Mouse (Mus musculus) hindbrain, embryonic 12.5 days (tissue): ENCODE results near the gene Plekhm1. TPM values are rescaled to one million over a fixed set of nuclear protein-coding genes. Genes with fewer than 3 reads are reported as not detected.
"Not testable (repeated sequence)": the region's sequence is repeated elsewhere in the genome, so short reads cannot be mapped to it uniquely, and the experiment has no call there.

Experiments used
- ATAC-seq: fragments of 200-750 bp; cut with Nextera tagmentation; 2 replicates; pipeline ENCODE4 v1.8.0; 2017; ENCODE audit warnings: moderate TSS enrichment; ENCODE audit not compliant: low FRiP score
- H3K27ac ChIP-seq: fragments of 300-500 bp; sonication (generic); 2 replicates; pipeline ENCODE4 v1.5.1; 2016; ENCODE audit warnings: mild to moderate bottlenecking
- H3K27me3 ChIP-seq: fragments of 300-500 bp; sonication (generic); 2 replicates; pipeline ENCODE4 v1.6.1; 2016; ENCODE audit warnings: mild to moderate bottlenecking
- H3K36me3 ChIP-seq: fragments of 300-500 bp; sonication (generic); 2 replicates; pipeline ENCODE4 v1.6.1; 2016; ENCODE audit warnings: mild to moderate bottlenecking
- H3K4me1 ChIP-seq: fragments of 300-500 bp; sonication (generic); 2 replicates; pipeline ENCODE4 v1.6.1; 2016
- H3K4me2 ChIP-seq: fragments of 300-500 bp; sonication (generic); replicated peaks from 2 replicates; pipeline ENCODE4 v1.6.1; 2016; ENCODE audit warnings: mild to moderate bottlenecking
- H3K4me3 ChIP-seq: fragments of 300-500 bp; sonication (generic); 2 replicates; pipeline ENCODE4 v1.5.1; 2016; ENCODE audit warnings: mild to moderate bottlenecking
- H3K9ac ChIP-seq: fragments of 300-500 bp; sonication (generic); 2 replicates; pipeline ENCODE4 v1.6.1; 2016; ENCODE audit warnings: mild to moderate bottlenecking, moderate library complexity
- H3K9me3 ChIP-seq: fragments of 300-500 bp; sonication (generic); replicated peaks from 2 replicates; pipeline ENCODE4 v1.6.1; 2016; ENCODE audit warnings: mild to moderate bottlenecking
- WGBS: fragments of 180-500 bp; shearing (Covaris S2); methylation state at CpG from one replicate; pipeline ENCODE4 v1.1.7; 2016; 5-methylcytosine and 5-hydroxymethylcytosine counted together
- polyA plus RNA-seq: library from polyadenylated mRNA; unstranded; fragments of >200 nt; fragmentation: Nextera tagmentation; extraction: Ambion mirVana; gene quantifications from 2 replicates; pipeline ENCODE4 v1.2.1, GENCODE M21; 2016

Plekhm1 gene
- polyA plus RNA-seq, 1 experiment from 2014 or later, result 11.5 TPM

- no peaks in the 10 kb centered on the region for H3K36me3 ChIP-seq
Observed at GRCm38 (mm10) chr11:103333719-103334398, 78.6 kb downstream of the Plekhm1 start.

GRCm38 (mm10) chr11:103332890-103333651, 79.4 kb downstream of the Plekhm1 start:
- H3K27ac ChIP-seq, result no peak overlapping the region
- H3K4me1 ChIP-seq, result peaks cover 14% of the 10 kb centered on the region
- peak; percentile 24 for ATAC-seq
- WGBS, result 31% methylated on average over 34 of the region's 34 CpGs
- H3K27me3 ChIP-seq, result peaks cover 38% of the 10 kb centered on the region
- peak overlapping the region; percentile 40 for H3K4me2 ChIP-seq
- H3K9ac ChIP-seq, result 0 out of 2 replicates have a peak overlapping the region, but pooled peaks have one; percentile 8
- no peaks in the 10 kb centered on the region for H3K36me3 ChIP-seq
- peak overlapping the region; percentile 20 for H3K4me3 ChIP-seq
- H3K9me3 ChIP-seq, result no peaks in the 10 kb centered on the region

More at GRCm38 (mm10) chr11:103333719-103334398, 78.6 kb downstream of the Plekhm1 start:
- Histone ChIP-seq H3K9ac (no peak overlapping the region), H3K4me3 (peak overlapping the region; percentile 12), H3K4me2 (peak overlapping the region; percentile 40), H3K4me1 (peaks cover 14% of the 10 kb centered on the region), H3K9me3 (no peaks in the 10 kb centered on the region), H3K27me3 (peaks cover 38% of the 10 kb centered on the region), H3K27ac (no peak overlapping the region)
- ATAC-seq, result no peak
- 11% methylated on average over 40 of the region's 40 CpGs for WGBS

- Histone ChIP-seq H3K27ac (no peak overlapping the region), H3K4me1 (peaks cover 14% of the 10 kb centered on the region), H3K9ac (no peak overlapping the region), H3K4me2 (peak overlapping the region; percentile 40), H3K4me3 (peak overlapping the region; percentile 20), H3K36me3 (no peaks in the 10 kb centered on the region), H3K27me3 (peaks cover 38% of the 10 kb centered on the region), H3K9me3 (no peaks in the 10 kb centered on the region)
- ATAC-seq, result peak; percentile 59
- 24% methylated on average over 18 of the region's 18 CpGs for WGBS
Observed at GRCm38 (mm10) chr11:103332186-103332889, 80.1 kb downstream of the Plekhm1 start.

GRCm38 (mm10) chr11:103331502-103332185, 80.8 kb downstream of the Plekhm1 start:
- Histone ChIP-seq H3K4me2 (no peak overlapping the region), H3K27ac (no peak overlapping the region), H3K4me3 (no peak overlapping the region), H3K36me3 (no peaks in the 10 kb centered on the region), H3K27me3 (peaks cover 38% of the 10 kb centered on the region), H3K9me3 (no peaks in the 10 kb centered on the region), H3K4me1 (peaks cover 14% of the 10 kb centered on the region), H3K9ac (no peak overlapping the region)
- no peak for ATAC-seq
- WGBS, result 88% methylated on average over 10 of the region's 10 CpGs

- Histone ChIP-seq H3K27me3 (peaks cover 38% of the 10 kb centered on the region), H3K4me2 (no peak overlapping the region), H3K4me1 (peaks cover 14% of the 10 kb centered on the region), H3K9me3 (no peaks in the 10 kb centered on the region), H3K36me3 (no peaks in the 10 kb centered on the region), H3K4me3 (no peak overlapping the region), H3K27ac (no peak overlapping the region), H3K9ac (no peak overlapping the region)
- ATAC-seq, result no peak
- WGBS, result 68% methylated on average over 7 of the region's 7 CpGs
Observed at GRCm38 (mm10) chr11:103330651-103331319, 81.7 kb downstream of the Plekhm1 start.

GRCm38 (mm10) chr11:103326950-103327349, 85.5 kb downstream of the Plekhm1 start:
- Histone ChIP-seq H3K4me3 (no peak overlapping the region), H3K27me3 (peaks cover 13% of the 10 kb centered on the region), H3K9me3 (no peaks in the 10 kb centered on the region), H3K27ac (no peak overlapping the region), H3K4me1 (no peaks in the 10 kb centered on the region), H3K9ac (no peak overlapping the region), H3K36me3 (no peaks in the 10 kb centered on the region), H3K4me2 (no peak overlapping the region)
- ATAC-seq, result no peak
- 11% methylated on average over 5 of the region's 5 CpGs for WGBS

GRCm38 (mm10) chr11:103325172-103325571, 87.3 kb downstream of the Plekhm1 start:
- H3K27me3 ChIP-seq, result peaks cover 7% of the 10 kb centered on the region
- no peaks in the 10 kb centered on the region for H3K9me3 ChIP-seq
- H3K27ac ChIP-seq, result no peak overlapping the region
- no peaks in the 10 kb centered on the region for H3K36me3 ChIP-seq
- no peak overlapping the region for H3K4me3 ChIP-seq
- H3K4me2 ChIP-seq, result no peak overlapping the region
- H3K4me1 ChIP-seq, result no peaks in the 10 kb centered on the region
- whole genome bisulfite sequencing, result 19% methylated on average over 8 of the region's 8 CpGs
- ATAC-seq, result no peak
- no peak overlapping the region for H3K9ac ChIP-seq

- 65% methylated on average over 13 of the region's 13 CpGs for WGBS
- Histone ChIP-seq H3K27ac (no peak overlapping the region), H3K36me3 (no peaks in the 10 kb centered on the region), H3K27me3 (peaks cover 7% of the 10 kb centered on the region), H3K4me3 (no peak overlapping the region), H3K9me3 (no peaks in the 10 kb centered on the region), H3K4me1 (no peaks in the 10 kb centered on the region), H3K4me2 (no peak overlapping the region), H3K9ac (no peak overlapping the region)
- ATAC-seq, result no peak
Observed at GRCm38 (mm10) chr11:103324723-103325122, 87.8 kb downstream of the Plekhm1 start.

- H3K4me2 ChIP-seq, ATAC-seq, H3K9ac ChIP-seq, H3K9me3 ChIP-seq, H3K36me3 ChIP-seq, H3K27ac ChIP-seq, H3K4me3 ChIP-seq, H3K27me3 ChIP-seq, H3K4me1 ChIP-seq: not testable (repeated sequence)
- 23% methylated on average over 4 of the region's 4 CpGs for WGBS
Observed at GRCm38 (mm10) chr11:103322832-103323231, 89.7 kb downstream of the Plekhm1 start.

- 73% methylated on average over 4 of the region's 4 CpGs for WGBS
- Histone ChIP-seq H3K9ac (no peak overlapping the region), H3K4me2 (no peak overlapping the region), H3K27me3 (peaks cover 7% of the 10 kb centered on the region), H3K9me3 (no peaks in the 10 kb centered on the region), H3K4me3 (no peak overlapping the region), H3K27ac (no peak overlapping the region), H3K36me3 (no peaks in the 10 kb centered on the region), H3K4me1 (no peaks in the 10 kb centered on the region)
- no peak for ATAC-seq
Observed at GRCm38 (mm10) chr11:103320646-103321045, 91.8 kb downstream of the Plekhm1 start.

GRCm38 (mm10) chr11:103320196-103320595, 92.3 kb downstream of the Plekhm1 start:
- H3K27me3 ChIP-seq, result peaks cover 7% of the 10 kb centered on the region
- 88% methylated on average over 8 of the region's 8 CpGs for WGBS
- no peak overlapping the region for H3K9ac ChIP-seq
- H3K4me3 ChIP-seq, result no peak overlapping the region
- no peak for ATAC-seq
- no peak overlapping the region for H3K27ac ChIP-seq
- no peaks in the 10 kb centered on the region for H3K9me3 ChIP-seq
- H3K4me2 ChIP-seq, result no peak overlapping the region
- no peaks in the 10 kb centered on the region for H3K36me3 ChIP-seq
- no peaks in the 10 kb centered on the region for H3K4me1 ChIP-seq
